Mouse (Mus musculus): Measurements from ENCODE around the gene Cdh4. TPM values are rescaled to one million over a fixed set of nuclear protein-coding genes. Genes with fewer than 3 reads are reported as not detected.

The Cdh4 gene
- polyA plus RNA-seq, 1 experiment from 2014 or later = 3.7 TPM

- H3K4me2 ChIP-seq (ENCODE audit: low read depth, low read length) = no peak overlapping the region
- no peak for ATAC-seq (replicated peaks; ENCODE audit: insufficient number of reproducible peaks, low FRiP score, low TSS enrichment, low read depth)
- H3K9ac ChIP-seq (replicated peaks; ENCODE audit: low read length) = no peak overlapping the region
- DNase-seq (ENCODE audit: low spot score) = no peak
- no peaks in the 10 kb centered on the region for H3K9me3 ChIP-seq (replicated peaks; ENCODE audit: control insufficient read depth, low read length)
- no peaks in the 10 kb centered on the region for H3K36me3 ChIP-seq (replicated peaks; ENCODE audit: control insufficient read depth, insufficient read depth, low read depth, low read length)
- no peak overlapping the region for H3K4me3 ChIP-seq (ENCODE audit: low read depth, low read length)
- no peaks in the 10 kb centered on the region for H3K27me3 ChIP-seq (ENCODE audit: control insufficient read depth, insufficient read depth, low read length)
- no peak overlapping the region for H3K27ac ChIP-seq (replicated peaks; ENCODE audit: low read depth, low read length)
- WGBS = 81% methylated on average over 11 of the region's 11 CpGs
- no peaks in the 10 kb centered on the region for H3K4me1 ChIP-seq (ENCODE audit: control insufficient read depth, insufficient read depth, low read length)
These were observed 312.5 kb downstream of the Cdh4 start for GRCm38 (mm10) chr2:179754776-179755175.

- DNase-seq (ENCODE audit: low spot score) = no peak
- 59% methylated on average over 9 of the region's 9 CpGs for WGBS
These were observed 319.6 kb downstream of the Cdh4 start for GRCm38 (mm10) chr2:179761718-179762441.

GRCm38 (mm10) chr2:179762521-179763305 is 320.5 kb downstream of the Cdh4 start:
- Histone ChIP-seq H3K9me3 (replicated peaks; ENCODE audit: control insufficient read depth, low read length) (no peaks in the 10 kb centered on the region), H3K4me2 (ENCODE audit: low read depth, low read length) (no peak overlapping the region), H3K27ac (replicated peaks; ENCODE audit: low read depth, low read length) (no peak overlapping the region), H3K4me1 (ENCODE audit: control insufficient read depth, insufficient read depth, low read length) (no peaks in the 10 kb centered on the region), H3K4me3 (ENCODE audit: low read depth, low read length) (no peak overlapping the region), H3K9ac (replicated peaks; ENCODE audit: low read length) (no peak overlapping the region), H3K27me3 (ENCODE audit: control insufficient read depth, insufficient read depth, low read length) (no peaks in the 10 kb centered on the region; the same call in 1 of the 2 replicates), H3K36me3 (replicated peaks; ENCODE audit: control insufficient read depth, insufficient read depth, low read depth, low read length) (no peaks in the 10 kb centered on the region)
- 68% methylated on average over 13 of the region's 13 CpGs for WGBS
- DNase-seq (ENCODE audit: low spot score) = no peak
- ATAC-seq (replicated peaks; ENCODE audit: insufficient number of reproducible peaks, low FRiP score, low TSS enrichment, low read depth) = no peak

More at GRCm38 (mm10) chr2:179761718-179762441, 319.6 kb downstream of the Cdh4 start:
- H3K9me3 ChIP-seq (replicated peaks; ENCODE audit: control insufficient read depth, low read length) = no peaks in the 10 kb centered on the region
- no peak overlapping the region for H3K27ac ChIP-seq (replicated peaks; ENCODE audit: low read depth, low read length)
- no peaks in the 10 kb centered on the region for H3K36me3 ChIP-seq (replicated peaks; ENCODE audit: control insufficient read depth, insufficient read depth, low read depth, low read length)
- H3K9ac ChIP-seq (replicated peaks; ENCODE audit: low read length) = no peak overlapping the region
- H3K27me3 ChIP-seq (ENCODE audit: control insufficient read depth, insufficient read depth, low read length) = no peaks in the 10 kb centered on the region; the same call in 1 of the 2 replicates
- no peak overlapping the region for H3K4me2 ChIP-seq (ENCODE audit: low read depth, low read length)
- no peaks in the 10 kb centered on the region for H3K4me1 ChIP-seq (ENCODE audit: control insufficient read depth, insufficient read depth, low read length)
- H3K4me3 ChIP-seq (ENCODE audit: low read depth, low read length) = no peak overlapping the region
- no peak for ATAC-seq (replicated peaks; ENCODE audit: insufficient number of reproducible peaks, low FRiP score, low TSS enrichment, low read depth)

DNA sequence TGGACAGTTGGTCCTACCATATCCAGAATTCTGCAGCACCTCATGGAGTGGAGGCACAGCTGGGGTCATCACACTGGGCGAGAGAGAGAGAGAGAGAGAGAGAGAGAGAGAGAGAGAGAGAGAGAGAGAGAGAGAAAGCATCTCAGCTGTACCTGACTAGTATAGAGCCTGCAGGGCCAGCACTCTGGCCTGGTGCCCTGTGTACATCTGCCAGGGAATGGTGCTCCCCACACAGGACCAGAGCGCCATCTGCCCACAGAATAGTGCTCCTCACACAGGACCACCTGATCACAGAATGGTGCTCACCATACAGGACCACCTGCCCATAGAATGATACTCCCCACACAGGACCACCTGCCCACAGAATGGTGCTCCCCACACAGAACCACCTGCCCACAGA is 322.2 kb downstream of the Cdh4 start:
- Histone ChIP-seq H3K4me3 (ENCODE audit: low read depth, low read length) (no peak overlapping the region), H3K4me1 (ENCODE audit: control insufficient read depth, insufficient read depth, low read length) (no peaks in the 10 kb centered on the region), H3K27ac (replicated peaks; ENCODE audit: low read depth, low read length) (no peak overlapping the region), H3K9me3 (replicated peaks; ENCODE audit: control insufficient read depth, low read length) (no peaks in the 10 kb centered on the region), H3K9ac (replicated peaks; ENCODE audit: low read length) (no peak overlapping the region), H3K4me2 (ENCODE audit: low read depth, low read length) (no peak overlapping the region), H3K27me3 (ENCODE audit: control insufficient read depth, insufficient read depth, low read length) (no peaks in the 10 kb centered on the region; the same call in 1 of the 2 replicates), H3K36me3 (replicated peaks; ENCODE audit: control insufficient read depth, insufficient read depth, low read depth, low read length) (no peaks in the 10 kb centered on the region)
- WGBS = 78% methylated on average over 2 of the region's 2 CpGs
- DNase-seq (ENCODE audit: low spot score) (no peak), ATAC-seq (replicated peaks; ENCODE audit: insufficient number of reproducible peaks, low FRiP score, low TSS enrichment, low read depth) (no peak)

DNA sequence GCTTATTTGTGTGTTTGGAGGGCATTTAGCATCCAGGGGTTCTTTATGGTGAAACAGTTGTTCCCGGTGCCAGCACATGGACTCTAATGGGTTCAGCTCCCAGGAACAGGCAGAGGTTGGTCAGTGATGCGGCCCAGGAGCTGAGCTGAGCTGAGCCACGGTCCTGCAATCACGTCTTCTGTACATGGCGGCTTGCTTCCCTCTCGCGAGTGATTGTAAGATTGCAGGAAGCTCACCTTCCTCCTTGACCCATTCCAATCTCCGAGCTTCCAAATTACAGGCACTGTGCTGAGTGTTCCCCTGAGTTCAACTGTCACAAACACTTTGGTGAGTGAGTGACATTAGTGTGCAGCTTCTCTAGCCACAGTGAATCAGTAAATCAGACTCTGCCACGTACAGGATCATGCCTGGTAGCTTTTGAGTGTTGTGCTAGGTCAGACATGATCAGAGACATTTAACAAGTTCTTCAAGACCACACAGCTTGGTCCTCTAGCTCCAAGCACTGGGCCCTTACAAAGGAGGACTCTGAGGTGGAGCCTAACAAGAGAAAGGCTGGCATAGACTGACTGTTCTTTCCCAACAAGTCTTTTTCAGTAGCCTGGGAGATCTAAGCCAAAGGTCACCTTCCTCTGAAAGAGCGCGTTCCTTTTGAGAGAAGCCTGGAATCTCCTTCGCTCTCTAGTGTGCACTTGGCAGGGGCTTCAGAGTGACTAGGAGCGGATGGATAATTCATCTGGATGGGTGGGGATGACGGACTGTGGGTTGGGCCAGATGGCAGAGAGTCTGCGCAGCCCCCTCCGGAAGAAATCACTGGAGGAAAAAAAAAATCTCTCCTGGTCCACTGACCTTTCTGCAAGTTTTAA is 324.7 kb downstream of the Cdh4 start:
- no peaks in the 10 kb centered on the region for H3K4me1 ChIP-seq (ENCODE audit: control insufficient read depth, insufficient read depth, low read length)
- no peak overlapping the region for H3K4me3 ChIP-seq (ENCODE audit: low read depth, low read length)
- H3K27ac ChIP-seq (replicated peaks; ENCODE audit: low read depth, low read length) = no peak overlapping the region
- peak overlapping the region; percentile 2; the same call in 1 of the 2 replicates for H3K4me2 ChIP-seq (ENCODE audit: low read depth, low read length)
- no peaks in the 10 kb centered on the region for H3K36me3 ChIP-seq (replicated peaks; ENCODE audit: control insufficient read depth, insufficient read depth, low read depth, low read length)
- ATAC-seq (replicated peaks; ENCODE audit: insufficient number of reproducible peaks, low FRiP score, low TSS enrichment, low read depth) = peak; percentile 31; the same call in 1 of the 2 replicates
- WGBS = 19% methylated on average over 16 of the region's 16 CpGs
- no peaks in the 10 kb centered on the region for H3K9me3 ChIP-seq (replicated peaks; ENCODE audit: control insufficient read depth, low read length)
- no peak overlapping the region for H3K9ac ChIP-seq (replicated peaks; ENCODE audit: low read length)
- no peaks in the 10 kb centered on the region; the same call in 1 of the 2 replicates for H3K27me3 ChIP-seq (ENCODE audit: control insufficient read depth, insufficient read depth, low read length)
- DNase-seq (ENCODE audit: low spot score) = peak; percentile 18

DNA sequence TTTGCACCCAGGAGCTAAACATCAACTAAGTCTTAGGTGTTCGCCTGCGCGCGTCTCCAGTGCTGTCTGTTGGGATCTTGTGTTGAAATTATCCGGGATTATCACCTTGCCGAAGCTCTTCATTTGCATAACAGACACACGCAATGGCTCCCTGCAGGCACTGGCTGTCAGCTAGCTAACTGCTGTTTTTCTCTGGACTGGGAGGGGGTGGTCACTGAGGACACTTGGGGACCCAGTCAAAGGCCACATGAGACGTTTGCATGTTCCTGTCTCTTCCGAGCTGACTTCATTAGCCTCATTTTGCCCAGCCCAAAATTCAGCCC is 325.3 kb downstream of the Cdh4 start:
- H3K36me3 ChIP-seq (replicated peaks; ENCODE audit: control insufficient read depth, insufficient read depth, low read depth, low read length) = no peaks in the 10 kb centered on the region
- no peak overlapping the region for H3K27ac ChIP-seq (replicated peaks; ENCODE audit: low read depth, low read length)
- H3K9me3 ChIP-seq (replicated peaks; ENCODE audit: control insufficient read depth, low read length) = no peaks in the 10 kb centered on the region
- no peak overlapping the region for H3K4me3 ChIP-seq (ENCODE audit: low read depth, low read length)
- ATAC-seq (replicated peaks; ENCODE audit: insufficient number of reproducible peaks, low FRiP score, low TSS enrichment, low read depth) (no peak), DNase-seq (ENCODE audit: low spot score) (no peak)
- H3K27me3 ChIP-seq (ENCODE audit: control insufficient read depth, insufficient read depth, low read length) = no peaks in the 10 kb centered on the region; the same call in 1 of the 2 replicates
- H3K9ac ChIP-seq (replicated peaks; ENCODE audit: low read length) = no peak overlapping the region
- H3K4me1 ChIP-seq (ENCODE audit: control insufficient read depth, insufficient read depth, low read length) = no peaks in the 10 kb centered on the region
- 7% methylated on average over 9 of the region's 9 CpGs for WGBS
- H3K4me2 ChIP-seq (ENCODE audit: low read depth, low read length) = peak overlapping the region; percentile 2

DNA sequence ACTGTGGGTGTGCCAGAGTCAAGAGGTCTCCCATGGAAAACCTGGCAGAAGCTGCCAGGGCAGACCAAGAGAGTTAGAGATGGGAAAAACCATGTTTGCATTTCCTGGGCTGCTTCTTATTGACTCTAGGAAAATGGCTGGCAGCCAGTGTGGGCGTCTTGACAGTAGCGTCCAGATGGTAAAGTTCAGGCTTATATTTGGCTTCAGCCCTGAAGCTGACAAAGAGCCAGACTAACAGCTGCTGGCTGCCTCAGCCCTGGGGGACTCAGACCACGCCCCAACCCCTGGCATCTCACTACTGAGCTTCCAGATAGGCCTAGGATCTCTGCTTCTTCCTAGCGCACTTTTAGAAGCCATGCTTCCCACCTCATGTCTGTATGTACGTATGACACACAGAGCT is 326.9 kb downstream of the Cdh4 start:
- Histone ChIP-seq H3K36me3 (replicated peaks; ENCODE audit: control insufficient read depth, insufficient read depth, low read depth, low read length) (no peaks in the 10 kb centered on the region), H3K4me1 (ENCODE audit: control insufficient read depth, insufficient read depth, low read length) (no peaks in the 10 kb centered on the region; the same call in 1 of the 2 replicates), H3K4me3 (ENCODE audit: low read depth, low read length) (no peak overlapping the region), H3K4me2 (ENCODE audit: low read depth, low read length) (no peak overlapping the region), H3K27me3 (ENCODE audit: control insufficient read depth, insufficient read depth, low read length) (no peaks in the 10 kb centered on the region; the same call in 1 of the 2 replicates), H3K9ac (replicated peaks; ENCODE audit: low read length) (no peak overlapping the region), H3K9me3 (replicated peaks; ENCODE audit: control insufficient read depth, low read length) (no peaks in the 10 kb centered on the region), H3K27ac (replicated peaks; ENCODE audit: low read depth, low read length) (no peak overlapping the region)
- 69% methylated on average over 5 of the region's 5 CpGs for WGBS
- ATAC-seq (replicated peaks; ENCODE audit: insufficient number of reproducible peaks, low FRiP score, low TSS enrichment, low read depth) = no peak
- no peak for DNase-seq (ENCODE audit: low spot score)

Data from embryonic facial prominence, embryonic 11.5 days (tissue).